Mouse (Mus musculus) frontal cortex, postnatal 25 days (tissue): ENCODE measurements at regions not wholly inside any gene's neighbourhood (a gene's known extent, or its start where the extent isn't known, plus 50 kb on each side); places are given as distances from the start of the nearest gene placed in this dataset.

Experiments
- DNase-seq, 2 experiments: peaks; one replicate each; pipeline ENCODE4 v3.0.0; 2022; ENCODE audit warnings: low spot score in 2 of 2

- no peak for DNase-seq
These were observed 227.9 kb upstream of the Zic4 start for GRCm38 (mm10) chr9:91134325-91134724.

GRCm38 (mm10) chr9:91135107-91135506 is 227.1 kb upstream of the Zic4 start:
- DNase-seq: no peak

GRCm38 (mm10) chr9:91140651-91141050 is 221.6 kb upstream of the Zic4 start:
- no peak for DNase-seq

GRCm38 (mm10) chr9:91151893-91152292 is 210.3 kb upstream of the Zic4 start:
- DNase-seq: no peak

- no peak for DNase-seq
These were observed 202.9 kb upstream of the Zic4 start for GRCm38 (mm10) chr9:91159311-91159710.

GRCm38 (mm10) chr9:91167871-91168270 is 194.3 kb upstream of the Zic4 start:
- DNase-seq: no peak

GRCm38 (mm10) chr9:91193221-91193620 is 169.0 kb upstream of the Zic4 start:
- DNase-seq: no peak

GRCm38 (mm10) chr9:91193954-91194353 is 168.3 kb upstream of the Zic4 start:
- no peak for DNase-seq

GRCm38 (mm10) chr9:91207281-91207680 is 154.9 kb upstream of the Zic4 start:
- no peak for DNase-seq

GRCm38 (mm10) chr9:91227673-91228440 is 134.4 kb upstream of the Zic4 start:
- no peak for DNase-seq

GRCm38 (mm10) chr9:91228525-91228924 is 133.7 kb upstream of the Zic4 start:
- no peak for DNase-seq

GRCm38 (mm10) chr9:91253886-91254285 is 108.3 kb upstream of the Zic4 start:
- no peak for DNase-seq

GRCm38 (mm10) chr9:91291340-91291739 is 70.9 kb upstream of the Zic4 start:
- DNase-seq: no peak
